Mouse (Mus musculus) layer of hippocampus, adult 6 months (tissue): ENCODE results near the gene Alpk3. TPM values are rescaled to one million over a fixed set of nuclear protein-coding genes. Genes with fewer than 3 reads are reported as not detected.

Source experiments
- long read RNA-seq, 2 experiments: library from polyadenylated mRNA; unstranded; transcript quantifications; one replicate each; pipeline ENCODE4 v2.0.0; 2019 to 2020
- polyA plus RNA-seq: library from polyadenylated mRNA; unstranded; fragments of <200 nt; fragmentation: Nextera tagmentation; gene quantifications from 2 replicates; pipeline ENCODE4 v1.2.3, GENCODE M21; 2021

The Alpk3 gene
- polyA plus RNA-seq: 0.05 and 0.15 TPM in 2 replicates
- long read RNA-seq, experiment 1: 0 reads
- long read RNA-seq, experiment 2, partial matches to known transcripts: 1 of 1 reads
- long read RNA-seq, experiment 2, other reads (novel, unspliced or antisense): 0 of 1 reads

DNA sequence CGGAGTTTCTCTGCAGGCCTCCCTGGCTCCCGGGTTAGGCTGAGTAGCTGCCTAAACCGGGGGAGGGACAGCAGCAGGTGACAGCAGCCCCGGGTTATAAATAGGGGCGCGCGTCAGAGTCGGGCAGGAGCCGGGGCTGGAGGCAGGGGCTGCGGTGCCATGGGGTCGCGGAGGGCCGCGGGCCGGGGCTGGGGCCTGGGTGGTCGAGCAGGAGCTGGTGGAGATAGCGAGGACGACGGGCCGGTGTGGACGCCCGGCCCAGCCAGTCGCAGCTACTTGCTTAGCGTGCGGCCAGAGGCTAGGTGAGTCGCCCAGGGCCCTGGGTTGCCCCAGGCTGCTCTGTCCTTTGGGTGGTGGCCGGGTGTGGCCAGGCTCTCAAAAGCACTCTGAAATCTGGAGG lies at the start of gene Alpk3:
TSS of gene Alpk3 (plus strand) at position 130 of the 400 bp plus-strand sequence.

DNA sequence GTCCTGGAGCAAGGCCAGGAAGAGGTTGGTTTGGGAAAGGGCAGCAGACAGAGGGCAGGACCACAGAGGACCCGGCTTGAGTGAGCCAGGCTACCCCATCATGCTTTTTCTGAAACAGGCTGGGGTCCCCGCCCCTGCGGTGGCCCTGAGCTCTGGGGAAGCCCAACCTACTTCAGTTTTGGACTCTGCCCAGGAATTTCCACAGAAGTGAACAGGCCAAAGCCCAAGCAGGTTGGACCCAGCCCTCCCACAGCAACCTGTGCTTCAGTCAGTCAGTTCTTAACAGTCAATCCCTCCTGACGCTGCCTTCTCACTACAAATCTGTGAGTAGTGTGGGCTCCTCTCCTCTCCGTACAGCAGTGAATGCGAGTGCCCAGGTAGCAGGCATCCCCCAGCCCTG lies 57.2 kb downstream of the Alpk3 start, which contains the start of gene Slc28a1:
TSS of gene Slc28a1 (plus strand) at position 245 of the 400 bp plus-strand sequence.

Other genes with a start within 250 kb of the Alpk3 start
- gene Iqgap1, start 231.6 kb upstream of the Alpk3 start, polyA plus RNA-seq: 3.5 and 6.6 TPM in 2 replicates
- gene Zscan2, start 196.7 kb upstream of the Alpk3 start, polyA plus RNA-seq: 0.70 and 1.1 TPM in 2 replicates
- 21.0 and 21.8 TPM in 2 replicates for gene Wdr73, start 156.3 kb upstream of the Alpk3 start, polyA plus RNA-seq
- 9.1 and 10.3 TPM in 2 replicates for gene Nmb, start 152.5 kb upstream of the Alpk3 start, polyA plus RNA-seq
- 82.4 and 84.5 TPM in 2 replicates for gene Sec11a, start 109.8 kb upstream of the Alpk3 start, polyA plus RNA-seq
- 3.9 and 4.7 TPM in 2 replicates for gene Zfp592, start 63.9 kb upstream of the Alpk3 start, polyA plus RNA-seq
- 0.05 TPM in 1 of 2 replicates, not detected in the other for gene Slc28a1, start 57.2 kb downstream of the Alpk3 start, polyA plus RNA-seq
- 2.5 and 2.9 TPM in 2 replicates for gene Pde8a, start 156.0 kb downstream of the Alpk3 start, polyA plus RNA-seq